Mouse (Mus musculus): ENCODE results near the gene St6galnac6.

DNA sequence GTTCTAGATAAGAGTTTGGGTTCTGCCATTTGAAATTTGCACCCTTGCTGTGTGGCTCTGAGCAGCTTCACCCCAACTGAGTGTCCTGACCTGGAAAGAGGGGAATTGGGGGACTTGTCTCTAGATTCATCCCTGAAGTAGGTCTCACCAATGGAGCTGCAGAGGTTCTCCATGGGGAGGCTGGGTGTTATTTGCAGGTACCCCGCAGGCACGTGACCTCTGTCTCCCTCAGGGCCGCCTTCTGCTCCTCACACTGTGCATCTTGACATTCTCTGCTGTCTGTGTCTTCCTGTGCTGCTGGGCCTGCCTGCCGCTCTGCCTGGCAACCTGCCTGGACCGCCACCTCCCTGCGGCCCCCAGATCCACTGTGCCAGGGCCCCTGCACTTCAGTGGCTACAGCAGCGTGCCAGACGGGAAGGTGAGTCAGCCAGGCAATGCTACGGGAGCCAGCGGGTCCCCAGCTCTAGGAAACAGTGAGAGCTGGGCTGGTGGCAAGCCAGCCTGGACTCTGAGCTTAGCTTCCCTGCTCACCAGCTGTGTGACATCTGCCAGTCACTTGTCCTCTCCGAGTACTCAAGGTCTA, 10.2 kb upstream of the St6galnac6 start:
- no peak for TF ChIP-seq POLR2A (IDR thresholded peaks at IDR 0.05; ENCODE audit: borderline replicate concordance, low read depth, low read length)
- TF ChIP-seq CTCF (IDR thresholded peaks at IDR 0.05; ENCODE audit: low read depth, low read length): no peak
